Mouse (Mus musculus): Measurements from ENCODE around the gene Arsb. TPM values are rescaled to one million over a fixed set of nuclear protein-coding genes. Genes with fewer than 3 reads are reported as not detected.

The Arsb gene
- polyA plus RNA-seq, 1 experiment, result 7.2 TPM

GRCm38 (mm10) chr13:93825792-93826558 lies 54.5 kb downstream of the Arsb start:
- Histone ChIP-seq H3K36me3 (ENCODE audit: control insufficient read depth, insufficient read depth) (no peaks in the 10 kb centered on the region), H3K4me3 (no peak overlapping the region), H3K79me2 (ENCODE audit: control insufficient read depth, insufficient read depth) (no peaks in the 10 kb centered on the region), H3ac (ENCODE audit: control insufficient read depth, insufficient read length) (no peak overlapping the region), H3K4me2 (ENCODE audit: low read depth) (no peak overlapping the region), H3K27me3 (ENCODE audit: control insufficient read depth, insufficient read depth, insufficient read length) (no peaks in the 10 kb centered on the region)
- TF ChIP-seq E2F4 (IDR thresholded peaks at IDR 0.05; ENCODE audit: insufficient read depth) (no peak), SRF (IDR thresholded peaks at IDR 0.05; ENCODE audit: control insufficient read depth, insufficient read length, low read depth) (no peak), MYOG (IDR thresholded peaks at IDR 0.05; ENCODE audit: control insufficient read depth in 1 of 3, insufficient read depth in 1 of 3, insufficient read length in 2 of 3, low read depth in 2 of 3) (no peak), MAX (IDR thresholded peaks at IDR 0.05; ENCODE audit: low read depth) (no peak), MYOD1 (IDR thresholded peaks at IDR 0.05; ENCODE audit: control insufficient read depth in 1 of 3, insufficient read length in 2 of 3, low read depth in 2 of 3) (no peak), TCF12 (IDR thresholded peaks at IDR 0.05; ENCODE audit: insufficient read depth, poor library complexity, severe bottlenecking) (no peak), REST (IDR thresholded peaks at IDR 0.05; ENCODE audit: insufficient read depth, insufficient read length) (no peak), CEBPB (IDR thresholded peaks at IDR 0.05; ENCODE audit: insufficient read depth, poor library complexity, severe bottlenecking) (no peak)

GRCm38 (mm10) chr13:93827745-93828144 lies 56.3 kb downstream of the Arsb start:
- TF ChIP-seq MYOD1 (IDR thresholded peaks at IDR 0.05; ENCODE audit: control insufficient read depth in 1 of 3, insufficient read length in 2 of 3, low read depth in 2 of 3), result no peak
- no peak for TF ChIP-seq USF1 (IDR thresholded peaks at IDR 0.05; ENCODE audit: low read depth)
- TF ChIP-seq REST (IDR thresholded peaks at IDR 0.05; ENCODE audit: insufficient read depth, insufficient read length), result no peak
- no peak for TF ChIP-seq POLR2AphosphoS2 (IDR thresholded peaks at IDR 0.05; ENCODE audit: insufficient read length, low read depth)
- no peak for TF ChIP-seq MAX (IDR thresholded peaks at IDR 0.05; ENCODE audit: low read depth)
- no peak for TF ChIP-seq TCF12 (IDR thresholded peaks at IDR 0.05; ENCODE audit: insufficient read depth, poor library complexity, severe bottlenecking)
- no peak for TF ChIP-seq SRF (IDR thresholded peaks at IDR 0.05; ENCODE audit: control insufficient read depth, insufficient read length, low read depth)
- no peak for TF ChIP-seq MYOG (IDR thresholded peaks at IDR 0.05; ENCODE audit: control insufficient read depth in 1 of 3, insufficient read depth in 1 of 3, insufficient read length in 2 of 3, low read depth in 2 of 3)
- no peak for TF ChIP-seq POLR2A (IDR thresholded peaks at IDR 0.05; ENCODE audit: insufficient read length, low read depth)
- TF ChIP-seq CEBPB (IDR thresholded peaks at IDR 0.05; ENCODE audit: insufficient read depth, poor library complexity, severe bottlenecking), result no peak
- no peak for TF ChIP-seq TCF3 (IDR thresholded peaks at IDR 0.05; ENCODE audit: insufficient read length, low read depth)
- no peak for TF ChIP-seq E2F4 (IDR thresholded peaks at IDR 0.05; ENCODE audit: insufficient read depth)
- H3K79me2 ChIP-seq (ENCODE audit: control insufficient read depth, insufficient read depth), result no peaks in the 10 kb centered on the region
- no peak overlapping the region for H3ac ChIP-seq (ENCODE audit: control insufficient read depth, insufficient read length)
- no peaks in the 10 kb centered on the region for H3K36me3 ChIP-seq (ENCODE audit: control insufficient read depth, insufficient read depth)
- H3K4me2 ChIP-seq (ENCODE audit: low read depth), result no peak overlapping the region
- no peaks in the 10 kb centered on the region for H3K27me3 ChIP-seq (ENCODE audit: control insufficient read depth, insufficient read depth, insufficient read length)
- H3K4me3 ChIP-seq, result no peak overlapping the region

GRCm38 (mm10) chr13:93829565-93830293 lies 58.3 kb downstream of the Arsb start:
- Histone ChIP-seq H3K4me3 (no peak overlapping the region), H3K36me3 (ENCODE audit: control insufficient read depth, insufficient read depth) (no peaks in the 10 kb centered on the region)

GRCm38 (mm10) chr13:93830294-93830645 lies 58.8 kb downstream of the Arsb start:
- H3K79me2 ChIP-seq (ENCODE audit: control insufficient read depth, insufficient read depth), result no peaks in the 10 kb centered on the region
- no peaks in the 10 kb centered on the region for H3K36me3 ChIP-seq (ENCODE audit: control insufficient read depth, insufficient read depth)
- no peak overlapping the region for H3K4me3 ChIP-seq
- no peak overlapping the region for H3K4me2 ChIP-seq (ENCODE audit: low read depth)
- no peaks in the 10 kb centered on the region for H3K27me3 ChIP-seq (ENCODE audit: control insufficient read depth, insufficient read depth, insufficient read length)
- TF ChIP-seq MYOG (IDR thresholded peaks at IDR 0.05; ENCODE audit: control insufficient read depth in 1 of 3, insufficient read depth in 1 of 3, insufficient read length in 2 of 3, low read depth in 2 of 3) (no peak), E2F4 (IDR thresholded peaks at IDR 0.05; ENCODE audit: insufficient read depth) (no peak), MAX (IDR thresholded peaks at IDR 0.05; ENCODE audit: low read depth) (no peak)
- H3ac ChIP-seq (ENCODE audit: control insufficient read depth, insufficient read length), result no peak overlapping the region

More at GRCm38 (mm10) chr13:93829565-93830293, 58.3 kb downstream of the Arsb start:
- TF ChIP-seq POLR2A (IDR thresholded peaks at IDR 0.05; ENCODE audit: insufficient read length, low read depth), result no peak
- TF ChIP-seq POLR2AphosphoS2 (IDR thresholded peaks at IDR 0.05; ENCODE audit: insufficient read length, low read depth), result no peak
- no peak for TF ChIP-seq USF1 (IDR thresholded peaks at IDR 0.05; ENCODE audit: low read depth)
- no peak for TF ChIP-seq TCF12 (IDR thresholded peaks at IDR 0.05; ENCODE audit: insufficient read depth, poor library complexity, severe bottlenecking)
- no peak for TF ChIP-seq MYOD1 (IDR thresholded peaks at IDR 0.05; ENCODE audit: control insufficient read depth in 1 of 3, insufficient read length in 2 of 3, low read depth in 2 of 3)
- TF ChIP-seq MAX (IDR thresholded peaks at IDR 0.05; ENCODE audit: low read depth), result no peak
- TF ChIP-seq TCF3 (IDR thresholded peaks at IDR 0.05; ENCODE audit: insufficient read length, low read depth), result no peak
- no peak for TF ChIP-seq CEBPB (IDR thresholded peaks at IDR 0.05; ENCODE audit: insufficient read depth, poor library complexity, severe bottlenecking)
- no peak for TF ChIP-seq REST (IDR thresholded peaks at IDR 0.05; ENCODE audit: insufficient read depth, insufficient read length)
- no peak for TF ChIP-seq SRF (IDR thresholded peaks at IDR 0.05; ENCODE audit: control insufficient read depth, insufficient read length, low read depth)
- no peak overlapping the region for H3ac ChIP-seq (ENCODE audit: control insufficient read depth, insufficient read length)
- no peak overlapping the region for H3K4me2 ChIP-seq (ENCODE audit: low read depth)
- no peaks in the 10 kb centered on the region for H3K27me3 ChIP-seq (ENCODE audit: control insufficient read depth, insufficient read depth, insufficient read length)
- H3K79me2 ChIP-seq (ENCODE audit: control insufficient read depth, insufficient read depth), result no peaks in the 10 kb centered on the region

Data from myocyte (in vitro differentiated cells).